Mouse (Mus musculus): ENCODE data around the gene Cacnb1. TPM values are rescaled to one million over a fixed set of nuclear protein-coding genes. Genes with fewer than 3 reads are reported as not detected.

The Cacnb1 gene
- 21.3 and 22.0 TPM in 2 replicates for polyA plus RNA-seq (2015; fragmentation: Nextera tagmentation; extraction: Ambion mirVana)

DNA sequence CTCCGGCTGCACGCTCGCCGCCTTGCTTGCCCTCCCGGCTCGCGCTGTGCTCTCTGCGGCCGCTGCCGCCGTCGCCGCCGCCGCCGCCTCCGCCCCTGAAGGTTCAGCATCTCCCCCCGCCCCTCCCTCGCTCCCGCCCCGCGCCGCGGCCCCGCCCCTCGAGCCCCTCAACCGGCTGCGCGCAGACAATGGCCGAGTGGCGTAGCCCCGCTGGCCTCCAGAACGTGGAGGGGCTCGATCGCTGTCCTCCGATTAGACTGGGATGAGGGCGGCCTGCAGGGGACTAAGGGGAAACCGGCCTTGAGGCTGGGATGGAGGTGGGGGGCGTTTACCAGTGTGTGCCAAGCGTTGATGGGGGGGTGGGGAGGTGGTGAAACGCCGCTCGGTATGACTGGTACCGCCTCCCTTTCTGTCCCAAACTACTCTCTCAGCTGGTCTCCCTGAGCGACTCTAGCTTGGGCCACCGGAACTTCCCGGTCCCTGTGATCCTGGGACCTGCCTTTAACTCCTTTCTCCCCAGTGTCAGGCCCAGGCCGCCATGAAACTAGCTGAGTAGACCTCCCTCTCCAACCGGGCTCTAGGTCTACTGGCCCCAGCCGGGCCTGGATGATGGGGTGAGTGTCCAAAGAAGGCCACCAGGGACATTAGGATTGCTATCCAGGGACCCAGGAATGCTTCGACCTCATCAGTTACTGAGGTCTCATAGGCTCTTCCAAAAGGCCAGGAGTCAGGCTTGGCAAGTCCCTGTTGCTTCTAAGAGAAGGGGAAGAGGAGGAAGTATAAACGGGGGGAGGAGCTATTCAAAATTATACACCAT, at the start of gene Cacnb1:
Gene Cacnb1 (minus strand): TSS at position 480 of the 817 bp plus-strand sequence.
- H3K27ac ChIP-seq (replicated peaks) = peak within 1 kb of the TSS; percentile 92

DNA sequence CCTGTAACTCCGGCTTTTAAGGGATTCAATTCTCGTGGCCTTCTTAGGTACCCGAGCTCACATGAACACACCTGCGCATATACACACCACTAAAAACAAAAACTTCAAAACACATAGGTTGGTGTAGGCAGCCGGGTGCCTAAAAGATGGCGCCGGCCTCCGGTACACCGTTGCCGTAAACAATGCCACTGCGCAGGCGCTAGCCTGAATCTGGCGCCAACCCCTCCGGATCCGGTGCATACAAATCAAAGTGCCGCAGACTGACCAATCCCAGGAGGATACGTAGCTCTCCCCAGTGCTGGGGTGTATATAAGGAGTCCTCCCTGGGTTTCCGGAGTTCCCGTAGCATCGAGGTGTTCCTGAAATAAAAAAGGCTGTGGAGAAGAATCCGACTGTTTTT, 44.4 kb upstream of the Cacnb1 start:
- H3K4me2 ChIP-seq (replicated peaks) = no peak overlapping the region
- no peak for ATAC-seq (ENCODE audit: insufficient number of reproducible peaks, low FRiP score, low TSS enrichment, low read depth)
- H3K9me3 ChIP-seq (replicated peaks) = no peaks in the 10 kb centered on the region
- no peak overlapping the region for H3K27ac ChIP-seq (replicated peaks)
- H3K36me3 ChIP-seq = no peaks in the 10 kb centered on the region
- no peaks in the 10 kb centered on the region for H3K4me1 ChIP-seq
- H3K27me3 ChIP-seq = no peaks in the 10 kb centered on the region
- no peak overlapping the region for H3K4me3 ChIP-seq (replicated peaks)
- H3K9ac ChIP-seq = no peak overlapping the region
- WGBS = 94% methylated on average over 21 of the region's 21 CpGs

More for the DNA sequence above, at the start of gene Cacnb1:
- Histone ChIP-seq H3K9me3 (replicated peaks) (no peaks in the 10 kb centered on the region), H3K4me1 (peaks cover 55% of the 10 kb centered on the region), H3K36me3 (peaks cover under 1% of the 10 kb centered on the region; the same call in 1 of the 2 replicates), H3K9ac (peak within 1 kb of the TSS; percentile 87), H3K4me3 (replicated peaks) (peak within 1 kb of the TSS; percentile 88), H3K4me2 (replicated peaks) (peak within 1 kb of the TSS; percentile 87), H3K27me3 (no peaks in the 10 kb centered on the region)
- under 1% methylated on average over 52 of the region's 52 CpGs for WGBS
- peak; percentile 45 for ATAC-seq (ENCODE audit: insufficient number of reproducible peaks, low FRiP score, low TSS enrichment, low read depth)

DNA sequence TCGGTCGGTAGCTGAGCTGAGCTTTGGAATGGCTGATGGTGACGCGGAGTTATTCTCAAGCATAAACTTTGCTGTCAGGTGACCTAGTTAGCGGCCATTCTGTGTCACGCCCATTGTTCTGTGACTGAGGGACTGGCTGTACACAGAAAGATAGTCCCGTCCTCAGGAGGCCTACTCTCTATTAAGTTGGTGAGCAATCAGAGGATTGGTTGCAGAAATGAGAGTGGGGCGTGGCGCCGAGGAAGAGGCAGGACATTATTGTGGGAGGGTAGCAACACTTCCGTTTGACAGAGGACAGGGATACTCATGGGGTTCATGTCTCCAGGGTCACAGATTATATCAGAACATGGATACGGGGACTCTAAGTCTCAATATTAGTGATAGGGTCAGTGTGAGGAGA, 43.4 kb upstream of the Cacnb1 start:
- H3K4me2 ChIP-seq (replicated peaks) = no peak overlapping the region
- ATAC-seq (ENCODE audit: insufficient number of reproducible peaks, low FRiP score, low TSS enrichment, low read depth) = no peak

DNA sequence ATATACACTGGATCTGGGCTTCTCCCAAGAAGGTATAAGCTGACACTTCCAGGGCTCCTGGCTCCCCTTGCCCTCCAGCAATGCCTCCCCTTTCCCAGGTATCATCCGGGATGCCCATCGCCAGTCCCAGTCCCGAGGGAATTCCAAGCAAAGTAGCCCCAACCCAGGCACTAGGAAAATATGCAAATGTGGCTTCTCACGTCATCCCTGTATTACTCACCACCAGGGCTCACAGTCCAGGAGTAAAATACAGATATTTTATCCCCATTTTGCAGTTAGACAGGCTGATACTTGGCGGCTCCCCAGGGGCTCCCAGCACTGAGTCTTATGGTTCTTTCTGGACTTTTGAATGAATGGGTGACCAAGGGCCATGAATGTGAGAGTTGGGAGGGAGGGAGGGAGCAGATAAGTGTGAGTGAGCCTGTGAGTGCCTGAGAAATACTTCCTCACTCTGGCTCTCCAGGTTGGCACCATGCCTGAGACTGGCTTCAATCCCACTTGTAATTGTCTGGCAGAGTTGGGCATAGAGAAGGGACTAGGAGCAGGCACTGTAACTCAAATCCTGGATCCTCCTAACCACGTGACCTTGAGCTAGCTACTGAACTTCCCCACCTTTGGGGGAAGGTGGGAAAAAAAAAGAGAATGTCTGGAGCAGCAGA, 39.2 kb upstream of the Cacnb1 start:
- 60% methylated on average over 6 of the region's 6 CpGs for WGBS
- H3K27ac ChIP-seq (replicated peaks) = no peak overlapping the region
- H3K9me3 ChIP-seq (replicated peaks) = no peaks in the 10 kb centered on the region
- H3K4me1 ChIP-seq = peaks cover 5% of the 10 kb centered on the region; the same call in 1 of the 2 replicates
- ATAC-seq (ENCODE audit: insufficient number of reproducible peaks, low FRiP score, low TSS enrichment, low read depth) = no peak
- H3K4me2 ChIP-seq (replicated peaks) = no peak overlapping the region
- H3K4me3 ChIP-seq (replicated peaks) = no peak overlapping the region
- H3K9ac ChIP-seq = no peak overlapping the region
- H3K36me3 ChIP-seq = no peaks in the 10 kb centered on the region
- no peaks in the 10 kb centered on the region for H3K27me3 ChIP-seq

More for the DNA sequence above, 43.4 kb upstream of the Cacnb1 start:
- Histone ChIP-seq H3K36me3 (no peaks in the 10 kb centered on the region), H3K27me3 (no peaks in the 10 kb centered on the region), H3K9me3 (replicated peaks) (no peaks in the 10 kb centered on the region), H3K4me3 (replicated peaks) (no peak overlapping the region), H3K4me1 (no peaks in the 10 kb centered on the region), H3K9ac (no peak overlapping the region), H3K27ac (replicated peaks) (no peak overlapping the region)
- WGBS = 93% methylated on average over 12 of the region's 12 CpGs

DNA sequence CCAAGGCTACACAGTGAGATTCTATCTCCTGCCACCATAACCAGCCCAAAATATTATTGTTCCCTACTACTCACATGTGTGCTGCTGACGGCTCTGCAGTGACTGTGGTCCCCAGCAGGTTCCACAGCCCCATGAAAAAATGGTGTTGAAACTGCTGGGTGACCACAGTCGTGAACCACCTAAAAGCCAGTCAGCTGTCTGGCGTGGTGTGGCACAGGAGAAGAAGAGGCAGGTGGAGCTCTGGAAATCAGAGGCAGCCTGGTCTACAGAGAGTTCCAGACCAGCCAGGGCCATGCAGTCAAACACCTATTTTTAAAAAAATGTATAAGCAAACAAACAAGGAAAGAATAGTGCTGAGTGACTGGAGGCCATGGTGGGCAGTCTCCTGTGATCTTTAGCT, 38.6 kb upstream of the Cacnb1 start:
- Histone ChIP-seq H3K4me3 (replicated peaks) (no peak overlapping the region), H3K4me1 (peaks cover 5% of the 10 kb centered on the region; the same call in 1 of the 2 replicates), H3K36me3 (no peaks in the 10 kb centered on the region), H3K9me3 (replicated peaks) (no peaks in the 10 kb centered on the region), H3K27me3 (0 out of 2 replicates have a peak, but pooled peaks cover 3% of the 10 kb centered on the region), H3K27ac (replicated peaks) (no peak overlapping the region), H3K4me2 (replicated peaks) (no peak overlapping the region), H3K9ac (no peak overlapping the region)
- no peak for ATAC-seq (ENCODE audit: insufficient number of reproducible peaks, low FRiP score, low TSS enrichment, low read depth)
- 70% methylated on average over 3 of the region's 3 CpGs for WGBS

DNA sequence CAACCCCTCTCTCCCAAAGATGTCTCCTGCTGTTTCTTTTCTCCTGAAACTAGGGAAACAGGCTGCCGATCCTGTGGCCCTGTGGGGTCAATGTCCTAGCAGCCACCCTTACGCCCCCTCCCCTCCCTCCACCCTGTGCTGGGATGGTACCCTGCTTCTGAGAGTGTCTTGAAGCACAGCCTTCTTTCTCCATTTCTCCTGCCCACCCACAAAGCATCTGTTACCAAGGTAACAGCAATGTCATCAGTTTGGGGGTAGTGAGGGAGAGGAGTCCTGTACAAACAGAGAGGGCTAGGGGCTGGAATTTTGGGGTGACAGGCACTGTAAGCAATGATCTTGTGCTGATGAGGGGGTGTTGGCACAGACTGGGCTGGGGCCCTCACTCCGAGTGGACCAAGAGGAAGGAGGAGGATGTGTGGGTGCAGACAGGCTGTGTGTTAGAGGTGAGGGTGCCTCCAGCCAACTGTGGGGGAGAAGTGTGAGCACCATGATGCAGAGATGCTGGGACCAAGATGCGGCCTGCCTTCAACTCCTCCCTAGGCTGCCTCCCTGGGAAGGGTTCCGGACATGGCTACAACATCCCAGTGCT, 37.4 kb upstream of the Cacnb1 start:
- Histone ChIP-seq H3K36me3 (no peaks in the 10 kb centered on the region), H3K4me2 (replicated peaks) (no peak overlapping the region), H3K9me3 (replicated peaks) (no peaks in the 10 kb centered on the region), H3K4me3 (replicated peaks) (no peak overlapping the region), H3K27me3 (peaks cover 10% of the 10 kb centered on the region), H3K9ac (no peak overlapping the region), H3K4me1 (peaks cover 5% of the 10 kb centered on the region; the same call in 1 of the 2 replicates), H3K27ac (replicated peaks) (no peak overlapping the region)
- no peak for ATAC-seq (ENCODE audit: insufficient number of reproducible peaks, low FRiP score, low TSS enrichment, low read depth)
- 73% methylated on average over 5 of the region's 5 CpGs for WGBS

DNA sequence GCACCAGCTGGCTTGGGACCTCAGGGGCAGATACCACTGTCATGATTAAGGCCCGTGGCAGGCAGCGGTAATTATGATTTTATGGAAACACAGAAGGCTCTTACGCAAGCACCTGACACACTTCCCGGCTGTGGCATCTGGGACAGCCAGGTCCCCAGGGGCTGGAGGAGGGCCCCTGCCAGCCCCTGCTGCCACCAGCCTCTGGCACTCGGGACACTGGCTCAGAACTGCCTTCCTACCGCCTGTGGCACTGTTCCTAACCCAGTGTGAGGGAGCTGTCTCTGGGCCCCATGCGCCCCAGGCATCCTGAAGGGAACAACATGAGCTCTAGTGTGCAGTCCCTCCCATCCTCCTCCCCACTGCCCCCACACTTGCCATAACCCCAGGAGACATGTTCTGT, 36.8 kb upstream of the Cacnb1 start:
- Histone ChIP-seq H3K4me3 (replicated peaks) (no peak overlapping the region), H3K9me3 (replicated peaks) (no peaks in the 10 kb centered on the region), H3K27ac (replicated peaks) (no peak overlapping the region), H3K4me2 (replicated peaks) (no peak overlapping the region), H3K27me3 (peaks cover 12% of the 10 kb centered on the region), H3K36me3 (no peaks in the 10 kb centered on the region), H3K9ac (no peak overlapping the region), H3K4me1 (peaks cover 5% of the 10 kb centered on the region; the same call in 1 of the 2 replicates)
- no peak for ATAC-seq (ENCODE audit: insufficient number of reproducible peaks, low FRiP score, low TSS enrichment, low read depth)
- WGBS = 46% methylated on average over 7 of the region's 7 CpGs

DNA sequence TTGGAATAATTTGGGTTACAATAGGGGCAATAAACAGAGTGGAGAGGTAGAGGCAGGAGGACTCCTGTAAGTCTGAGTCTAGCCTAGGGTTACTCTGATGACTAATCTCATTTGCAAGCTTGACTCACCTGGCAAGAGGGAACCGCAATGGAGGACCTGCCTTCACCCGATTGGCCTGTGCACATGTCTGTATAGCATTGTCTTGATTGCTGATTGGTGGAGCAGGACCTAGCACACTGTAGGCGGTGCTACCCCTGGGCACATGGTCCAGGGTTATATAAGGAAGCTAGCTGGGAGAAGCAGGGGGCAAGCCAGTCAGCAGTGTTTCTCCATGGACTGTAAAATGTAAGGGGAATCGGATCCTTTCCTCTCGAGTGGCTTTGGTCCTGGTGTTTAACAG, 35.2 kb upstream of the Cacnb1 start:
- H3K4me3 ChIP-seq (replicated peaks) = no peak overlapping the region
- H3K4me2 ChIP-seq (replicated peaks) = no peak overlapping the region
- peaks cover 22% of the 10 kb centered on the region for H3K27me3 ChIP-seq
- no peak for ATAC-seq (ENCODE audit: insufficient number of reproducible peaks, low FRiP score, low TSS enrichment, low read depth)
- peaks cover 14% of the 10 kb centered on the region for H3K4me1 ChIP-seq
- H3K9me3 ChIP-seq (replicated peaks) = no peaks in the 10 kb centered on the region
- no peak overlapping the region for H3K9ac ChIP-seq
- 84% methylated on average over 5 of the region's 5 CpGs for WGBS
- no peaks in the 10 kb centered on the region for H3K36me3 ChIP-seq
- H3K27ac ChIP-seq (replicated peaks) = no peak overlapping the region

DNA sequence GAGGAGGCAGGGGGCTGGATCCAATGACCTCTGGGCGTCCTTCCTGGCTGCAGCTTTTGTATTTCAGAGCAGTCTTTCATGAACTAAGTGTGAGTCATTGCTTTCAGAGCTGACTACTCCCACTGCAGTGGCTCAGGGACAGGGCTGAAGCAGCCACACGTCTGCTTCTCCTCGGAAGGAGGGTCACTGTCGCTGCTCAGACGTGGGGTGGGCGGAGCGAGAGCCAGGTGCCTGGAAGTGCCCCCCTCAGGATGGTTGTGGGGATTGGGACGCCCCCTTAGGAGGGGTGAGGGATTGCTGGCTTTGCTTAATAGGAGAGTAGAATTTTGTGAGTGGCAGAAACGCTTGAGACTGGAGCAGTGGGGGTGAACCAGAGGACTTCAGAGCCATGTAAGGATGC, 34.6 kb upstream of the Cacnb1 start:
- Histone ChIP-seq H3K4me3 (replicated peaks) (no peak overlapping the region), H3K36me3 (no peaks in the 10 kb centered on the region), H3K4me1 (peaks cover 19% of the 10 kb centered on the region), H3K9ac (no peak overlapping the region), H3K9me3 (replicated peaks) (no peaks in the 10 kb centered on the region), H3K4me2 (replicated peaks) (no peak overlapping the region; the same call in 1 of the 2 replicates), H3K27me3 (peaks cover 28% of the 10 kb centered on the region), H3K27ac (replicated peaks) (no peak overlapping the region)
- WGBS = 22% methylated on average over 9 of the region's 9 CpGs
- no peak for ATAC-seq (ENCODE audit: insufficient number of reproducible peaks, low FRiP score, low TSS enrichment, low read depth)

DNA sequence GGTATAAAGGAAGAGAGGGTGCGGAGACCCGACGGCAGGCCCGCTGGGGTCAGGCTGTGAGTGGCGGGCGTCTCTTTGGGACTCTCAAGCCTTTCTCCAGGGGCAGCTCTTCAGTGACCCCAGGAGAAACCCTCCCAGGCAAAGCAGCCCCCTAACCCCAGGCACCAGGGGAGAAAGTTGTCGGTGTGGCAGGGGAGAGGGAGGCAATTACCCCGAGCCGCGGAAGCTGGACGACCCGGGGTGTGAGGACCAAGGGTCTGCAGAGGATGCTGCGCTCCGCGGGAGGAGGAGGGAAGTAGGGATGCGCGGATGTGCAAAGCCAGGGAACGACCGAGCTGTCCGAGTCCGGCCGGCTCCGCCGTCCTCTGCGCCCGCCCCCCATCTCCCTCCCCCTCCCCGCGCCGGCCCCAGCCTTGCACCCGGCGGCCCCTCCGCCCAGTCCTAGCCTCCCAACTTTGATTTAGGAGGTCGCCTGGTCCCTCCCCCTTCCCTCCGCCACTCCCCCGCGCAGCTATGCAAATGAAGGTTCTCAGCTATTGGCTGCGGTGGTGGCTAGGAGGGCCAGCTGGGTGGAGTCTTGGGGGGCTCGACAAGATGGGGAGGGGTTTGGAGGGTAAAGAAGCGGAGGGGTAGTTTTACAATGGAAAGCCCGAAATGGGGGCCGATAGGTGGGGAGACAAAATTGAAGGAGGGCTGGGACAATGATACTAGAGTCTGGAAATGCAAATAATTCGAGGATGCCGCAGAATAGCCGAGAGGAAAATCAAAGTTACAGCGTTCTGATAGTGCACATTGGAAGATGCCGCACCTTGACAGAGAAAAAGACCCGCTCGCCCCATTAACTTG, 30.4 kb upstream of the Cacnb1 start, which contains the start of gene Stac2:
Gene Stac2 (minus strand): TSS at position 474 of the 846 bp plus-strand sequence.
- H3K4me3 ChIP-seq (replicated peaks) = peak within 1 kb of the TSS; percentile 44
- 3% methylated on average over 34 of the region's 48 CpGs for WGBS
- H3K9ac ChIP-seq = peak within 1 kb of the TSS; percentile 0; the same call in 1 of the 2 replicates
- peak; percentile 76 for ATAC-seq (ENCODE audit: insufficient number of reproducible peaks, low FRiP score, low TSS enrichment, low read depth)
- H3K4me1 ChIP-seq = peaks cover 30% of the 10 kb centered on the region
- H3K36me3 ChIP-seq = no peaks in the 10 kb centered on the region
- no peak within 1 kb of the TSS for H3K27ac ChIP-seq (replicated peaks)
- H3K4me2 ChIP-seq (replicated peaks) = peak within 1 kb of the TSS; percentile 69
- peaks cover 60% of the 10 kb centered on the region for H3K27me3 ChIP-seq
- no peaks in the 10 kb centered on the region for H3K9me3 ChIP-seq (replicated peaks)
